In genomic region chr9:67573683-67573979, GRCm38 (mm10) we compare ENCODE assay signal across 10 mouse cellular contexts. TPM values are rescaled to one million over a fixed set of nuclear protein-coding genes. Genes with fewer than 3 reads are reported as not detected.
DNase-seq lines count a peak whose midpoint lies in the region; ATAC-seq and TF ChIP-seq lines count a peak whose summit lies in the region.
"Had no signal": no experiment of that assay in that cellular context is flagged by ENCODE, and none has a peak within 500 bp of the region (broad histone marks: within the 10 kb centered on the region; RNA-seq: fewer than 3 reads in every experiment).

No protein-coding gene starts in this region.

- H3K9me3 ChIP-seq in heart, embryonic 14.5 days (ENCODE audit: control insufficient read depth, low read length), result no peaks in the 10 kb centered on the region
- H3K9me3 ChIP-seq in forebrain, embryonic 14.5 days (replicated peaks; ENCODE audit: control insufficient read depth, low read length), result no peaks in the 10 kb centered on the region
- H3K9me3 ChIP-seq in limb, embryonic 15.5 days, result no peaks in the 10 kb centered on the region

- peaks cover 16 to 24% of the 10 kb centered on the region in 2 experiments for H3K4me1 ChIP-seq in heart, embryonic 14.5 days (ENCODE audit: control insufficient read depth in 2 of 2, insufficient read depth in 2 of 2, low read length in 2 of 2)
- peaks cover 7% of the 10 kb centered on the region; the same call in 1 of the 2 replicates for H3K4me1 ChIP-seq in forebrain, embryonic 14.5 days (ENCODE audit: control insufficient read depth, insufficient read depth, low read length)
- peaks cover 27% of the 10 kb centered on the region for H3K4me1 ChIP-seq in limb, embryonic 15.5 days

- intact Hi-C loops in heart, postnatal 25 days (cut with DNase I), result no loop called here

- H3K4me3 ChIP-seq in heart, embryonic 14.5 days (ENCODE audit: control insufficient read depth in 1 of 2, insufficient read depth in 1 of 2, low read depth in 1 of 2, low read length in 2 of 2), result no peak overlapping the region
- no peak overlapping the region for H3K4me3 ChIP-seq in forebrain, embryonic 14.5 days (ENCODE audit: low read depth, low read length)
- no peak overlapping the region for H3K4me3 ChIP-seq in limb, embryonic 15.5 days

- no peak; the same call in 1 of the 2 replicates for ATAC-seq in heart, embryonic 14.5 days (ENCODE audit: insufficient number of reproducible peaks, insufficient read depth, low FRiP score, low read depth)
- ATAC-seq in Patski, result peak; percentile 21
- peak; percentile 26; the same call in 1 of the 2 replicates for ATAC-seq in forebrain, embryonic 14.5 days
- no peak for ATAC-seq in limb, embryonic 15.5 days (ENCODE audit: insufficient number of reproducible peaks, low FRiP score, low TSS enrichment, low read depth)
- ATAC-seq: liver, postnatal 0 days had no signal

- H3K9ac ChIP-seq in heart, embryonic 14.5 days (ENCODE audit: low read length), result peak overlapping the region; percentile 13
- H3K9ac ChIP-seq in forebrain, embryonic 14.5 days (ENCODE audit: low read length), result no peak overlapping the region
- no peak overlapping the region for H3K9ac ChIP-seq in limb, embryonic 15.5 days
- H3K9ac ChIP-seq: liver, postnatal 0 days had no signal

- in situ Hi-C loops in Patski (cut with MboI; ENCODE audit: low pct_unique_long_range_greater_than_20kb), result no loop called here

- no peaks in the 10 kb centered on the region for H3K36me3 ChIP-seq in heart, embryonic 14.5 days (ENCODE audit: control insufficient read depth, insufficient read depth, low read length)
- H3K36me3 ChIP-seq in forebrain, embryonic 14.5 days (ENCODE audit: control insufficient read depth, insufficient read depth, low read length), result no peaks in the 10 kb centered on the region
- H3K36me3 ChIP-seq in limb, embryonic 15.5 days, result no peaks in the 10 kb centered on the region

- 28% methylated on average over 3 of the region's 3 CpGs for WGBS in heart, embryonic 14.5 days
- WGBS in forebrain, embryonic 14.5 days, result 50% methylated on average over 3 of the region's 3 CpGs
- 39% methylated on average over 3 of the region's 3 CpGs for WGBS in limb, embryonic 15.5 days

- H3K4me2 ChIP-seq in heart, embryonic 14.5 days (ENCODE audit: low read length), result peak overlapping the region; percentile 40
- no peak overlapping the region for H3K4me2 ChIP-seq in forebrain, embryonic 14.5 days (ENCODE audit: low read length)
- H3K4me2 ChIP-seq in limb, embryonic 15.5 days, result no peak overlapping the region

- CTCF ChIA-PET in Patski (lab: Charles Lee), result no interaction called here

- no peak for DNase-seq in heart, postnatal 25 days (ENCODE audit: low spot score)
- no peak for DNase-seq in Patski (ENCODE audit: low read depth, low spot score)
- peak; percentile 29 for DNase-seq in forebrain, embryonic 14.5 days (ENCODE audit: low spot score)
- DNase-seq in urinary bladder, adult 2 months (ENCODE audit: low spot score), result no peak
- DNase-seq in adrenal gland, postnatal 14 days, result no peak
- no peak for DNase-seq in right cerebral cortex, adult 2 months (ENCODE audit: low spot score in 2 of 2)
- DNase-seq: adrenal gland, postnatal 36 days; liver, postnatal 0 days had no signal

- peak overlapping the region; percentile 34 to 84 for H3K27ac ChIP-seq in heart, embryonic 14.5 days (replicated peaks in 1 of 2; ENCODE audit: control insufficient read depth in 1 of 2, insufficient read depth in 1 of 2, low read depth in 2 of 2, low read length in 2 of 2)
- H3K27ac ChIP-seq in forebrain, embryonic 14.5 days (ENCODE audit: low read depth, low read length), result no peak overlapping the region; the same call in 1 of the 2 replicates
- peak overlapping the region; percentile 47; the same call in 1 of the 2 replicates for H3K27ac ChIP-seq in limb, embryonic 15.5 days

- no peak for TF ChIP-seq CTCF in Patski (IDR thresholded peaks at IDR 0.05)

- POLR2A ChIA-PET in Patski (lab: Charles Lee), result no interaction called here

- no peaks in the 10 kb centered on the region for H3K27me3 ChIP-seq in heart, embryonic 14.5 days (ENCODE audit: control insufficient read depth, insufficient read depth, low read length)
- H3K27me3 ChIP-seq in Patski, result no peaks in the 10 kb centered on the region
- no peaks in the 10 kb centered on the region for H3K27me3 ChIP-seq in forebrain, embryonic 14.5 days (replicated peaks; ENCODE audit: control insufficient read depth, insufficient read depth, low read length)
- no peaks in the 10 kb centered on the region for H3K27me3 ChIP-seq in limb, embryonic 15.5 days

RNA-seq across cellular contexts. Expression of gene Tln2, which starts 14.1 kb away (rescaled TPM):
- polyA plus RNA-seq in heart, embryonic 14.5 days (2014; fragmentation: Nextera tagmentation; extraction: Ambion mirVana), result 66.0 and 76.0 TPM in 2 replicates
- total RNA-seq in heart, postnatal 25 days (2021), result 10 to 100 TPM; 89.4 to 91.5 TPM
- 30.8 TPM for polyA plus RNA-seq in Patski (2021)
- polyA plus RNA-seq in forebrain, embryonic 14.5 days (2014; fragmentation: Nextera tagmentation; extraction: Ambion mirVana), result 15.7 and 19.3 TPM in 2 replicates
- polyA plus RNA-seq in limb, embryonic 15.5 days (2015; fragmentation: Nextera tagmentation; extraction: Ambion mirVana), result 28.6 and 30.7 TPM in 2 replicates
- 5.6 and 7.4 TPM in 2 replicates for polyA plus RNA-seq in urinary bladder, adult 2 months (2012; rRNA removed)
- total RNA-seq in adrenal gland, postnatal 14 days (2021), result 24.6 and 27.1 TPM in 2 replicates

Comparison
In these comparisons a context has a peak if more than half of its experiments do, and no peak if none do; other contexts are left out.
1. ATAC-seq: peak in Patski (single experiment) and forebrain, embryonic 14.5 days (single experiment); none in heart, embryonic 14.5 days (single experiment) and limb, embryonic 15.5 days (single experiment).